Mouse (Mus musculus) intestine, embryonic 15.5 days (tissue): ENCODE results near the gene Padi1. TPM values are rescaled to one million over a fixed set of nuclear protein-coding genes. Genes with fewer than 3 reads are reported as not detected.

Source experiments
- ATAC-seq: fragments of 200-750 bp; cut with Nextera tagmentation; 2 replicates; pipeline ENCODE4 v1.8.0; 2017; ENCODE audit warnings: moderate TSS enrichment, moderate library complexity
- H3K27ac ChIP-seq: fragments of 300-500 bp; sonication (generic); 2 replicates; pipeline ENCODE4 v1.5.1; 2015; ENCODE audit warnings: mild to moderate bottlenecking, inconsistent platforms
- H3K27me3 ChIP-seq: fragments of 300-500 bp; sonication (generic); replicated peaks from 2 replicates; pipeline ENCODE4 v1.6.1; 2015; ENCODE audit warnings: inconsistent platforms
- H3K36me3 ChIP-seq: fragments of 300-500 bp; sonication (generic); 2 replicates; pipeline ENCODE4 v1.6.1; 2015; ENCODE audit warnings: inconsistent platforms
- H3K4me1 ChIP-seq: fragments of 300-500 bp; sonication (generic); replicated peaks from 2 replicates; pipeline ENCODE4 v1.6.1; 2015; ENCODE audit warnings: inconsistent platforms
- H3K4me2 ChIP-seq: fragments of 300-500 bp; sonication (generic); replicated peaks from 2 replicates; pipeline ENCODE4 v1.6.1; 2015; ENCODE audit warnings: mild to moderate bottlenecking, inconsistent platforms
- H3K4me3 ChIP-seq: fragments of 300-500 bp; sonication (generic); replicated peaks from 2 replicates; pipeline ENCODE4 v1.5.1; 2015; ENCODE audit warnings: inconsistent platforms
- H3K9ac ChIP-seq: fragments of 300-500 bp; sonication (generic); 2 replicates; pipeline ENCODE4 v1.6.1; 2015; ENCODE audit warnings: inconsistent platforms
- H3K9me3 ChIP-seq: fragments of 300-500 bp; sonication (generic); 2 replicates; pipeline ENCODE4 v1.6.1; 2016; ENCODE audit warnings: inconsistent platforms
- WGBS: fragments of 180-500 bp; shearing (Covaris S2); methylation state at CpG from one replicate; pipeline ENCODE4 v1.1.7; 2015; 5-methylcytosine and 5-hydroxymethylcytosine counted together
- polyA plus RNA-seq: library from polyadenylated mRNA; unstranded; fragments of >200 nt; fragmentation: Nextera tagmentation; extraction: Ambion mirVana; gene quantifications from 2 replicates; pipeline ENCODE4 v1.2.1, GENCODE M21; 2015

Gene Padi1
- polyA plus RNA-seq, 1 experiment from 2014 or later: 0.19 TPM

DNA sequence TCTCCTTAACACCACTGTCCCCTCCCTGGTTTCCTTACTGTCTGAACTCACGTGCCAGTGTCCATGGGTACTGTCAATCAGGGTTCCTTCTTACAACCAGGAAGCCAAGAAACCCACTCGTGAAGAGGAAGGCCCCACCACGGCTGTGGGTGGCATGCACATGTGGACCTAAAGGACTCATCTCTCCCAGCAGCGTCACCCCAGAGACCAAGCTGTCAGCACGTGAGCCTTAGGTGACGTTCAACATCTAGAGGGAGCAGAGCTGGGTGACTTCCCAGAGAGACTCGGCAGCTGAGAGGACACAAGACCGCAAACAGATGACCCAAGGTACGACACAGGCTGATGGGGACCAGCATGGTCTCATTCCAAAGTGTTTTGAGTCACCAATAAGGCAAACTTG lies 31.9 kb upstream of the Padi1 start:
- Histone ChIP-seq H3K27me3 (peaks cover 3% of the 10 kb centered on the region; the same call in 1 of the 2 replicates), H3K36me3 (no peaks in the 10 kb centered on the region), H3K4me2 (no peak overlapping the region), H3K27ac (no peak overlapping the region), H3K9me3 (no peaks in the 10 kb centered on the region), H3K4me3 (no peak overlapping the region), H3K9ac (no peak overlapping the region), H3K4me1 (0 out of 2 replicates have a peak, but pooled peaks cover 4% of the 10 kb centered on the region)
- no peak for ATAC-seq
- WGBS: 74% methylated on average over 9 of the region's 9 CpGs

GRCm38 (mm10) chr4:140876681-140877080 lies 31.1 kb upstream of the Padi1 start:
- no peaks in the 10 kb centered on the region for H3K36me3 ChIP-seq
- H3K27ac ChIP-seq: no peak overlapping the region
- 48% methylated on average over 6 of the region's 6 CpGs for WGBS
- no peak overlapping the region for H3K4me2 ChIP-seq
- H3K27me3 ChIP-seq: peaks cover 3% of the 10 kb centered on the region; the same call in 1 of the 2 replicates
- H3K4me1 ChIP-seq: peaks cover 11% of the 10 kb centered on the region
- no peaks in the 10 kb centered on the region for H3K9me3 ChIP-seq
- no peak overlapping the region for H3K9ac ChIP-seq
- no peak overlapping the region for H3K4me3 ChIP-seq
- ATAC-seq: no peak

DNA sequence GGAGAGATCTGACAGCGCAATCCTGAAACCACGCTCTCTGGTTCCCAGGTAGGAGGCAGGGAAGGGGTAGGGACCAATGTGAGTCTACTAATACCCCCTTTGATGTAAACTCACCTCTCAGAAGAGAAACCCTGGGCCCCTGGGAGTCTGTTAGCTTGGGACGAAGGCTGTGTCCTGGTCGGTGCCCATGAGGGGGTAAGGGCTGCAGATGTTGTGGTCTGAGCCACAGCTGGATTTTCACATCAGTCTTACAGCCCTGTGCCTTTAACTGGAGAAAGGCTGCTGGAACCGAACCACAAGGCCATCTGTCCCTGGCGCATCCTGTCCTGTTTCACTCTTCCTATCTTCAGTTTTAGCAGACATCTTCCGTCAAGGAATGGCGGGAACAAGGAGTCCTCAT lies 30.6 kb upstream of the Padi1 start:
- Histone ChIP-seq H3K4me2 (no peak overlapping the region), H3K27ac (no peak overlapping the region), H3K9ac (no peak overlapping the region), H3K9me3 (no peaks in the 10 kb centered on the region), H3K4me3 (no peak overlapping the region), H3K27me3 (peaks cover 3% of the 10 kb centered on the region; the same call in 1 of the 2 replicates), H3K36me3 (no peaks in the 10 kb centered on the region), H3K4me1 (peaks cover 12% of the 10 kb centered on the region)
- WGBS: 86% methylated on average over 8 of the region's 8 CpGs
- ATAC-seq: no peak

GRCm38 (mm10) chr4:140873011-140873410 lies 27.4 kb upstream of the Padi1 start:
- no peak overlapping the region for H3K27ac ChIP-seq
- H3K9ac ChIP-seq: no peak overlapping the region
- H3K36me3 ChIP-seq: no peaks in the 10 kb centered on the region
- H3K4me3 ChIP-seq: no peak overlapping the region
- no peak; the same call in 1 of the 2 replicates for ATAC-seq
- WGBS: 42% methylated on average over 11 of the region's 11 CpGs
- peaks cover 3% of the 10 kb centered on the region; the same call in 1 of the 2 replicates for H3K27me3 ChIP-seq
- H3K4me1 ChIP-seq: peaks cover 12% of the 10 kb centered on the region
- H3K4me2 ChIP-seq: no peak overlapping the region
- no peaks in the 10 kb centered on the region for H3K9me3 ChIP-seq

DNA sequence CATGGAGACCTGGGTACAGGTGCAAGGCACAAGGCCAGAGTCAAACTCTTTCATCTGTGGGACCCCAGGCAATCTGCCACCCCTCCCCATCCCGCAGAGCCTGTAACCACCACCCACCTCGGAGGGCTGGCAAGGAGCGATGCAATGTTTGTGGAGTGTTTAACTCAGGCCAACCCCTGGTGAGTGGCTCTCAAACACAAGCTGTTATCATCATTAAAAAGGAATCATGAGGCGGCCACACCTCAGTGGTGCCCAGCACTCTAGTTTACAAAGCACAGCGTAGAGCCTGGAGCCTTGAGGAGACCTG lies 27.1 kb upstream of the Padi1 start:
- 62% methylated on average over 5 of the region's 5 CpGs for WGBS
- Histone ChIP-seq H3K4me2 (no peak overlapping the region), H3K27me3 (peaks cover 3% of the 10 kb centered on the region; the same call in 1 of the 2 replicates), H3K4me3 (no peak overlapping the region), H3K4me1 (peaks cover 12% of the 10 kb centered on the region), H3K36me3 (no peaks in the 10 kb centered on the region), H3K9me3 (no peaks in the 10 kb centered on the region), H3K27ac (no peak overlapping the region), H3K9ac (no peak overlapping the region)
- no peak for ATAC-seq

GRCm38 (mm10) chr4:140871851-140872685 lies 26.5 kb upstream of the Padi1 start:
- no peak overlapping the region for H3K9ac ChIP-seq
- no peaks in the 10 kb centered on the region for H3K9me3 ChIP-seq
- WGBS: 84% methylated on average over 8 of the region's 8 CpGs
- no peak overlapping the region for H3K4me2 ChIP-seq
- no peaks in the 10 kb centered on the region for H3K36me3 ChIP-seq
- no peak overlapping the region for H3K27ac ChIP-seq
- peak; percentile 80 for ATAC-seq
- H3K4me1 ChIP-seq: peaks cover 12% of the 10 kb centered on the region
- no peak overlapping the region for H3K4me3 ChIP-seq
- peaks cover 3% of the 10 kb centered on the region; the same call in 1 of the 2 replicates for H3K27me3 ChIP-seq

- Histone ChIP-seq H3K27me3 (no peaks in the 10 kb centered on the region), H3K9me3 (no peaks in the 10 kb centered on the region), H3K36me3 (no peaks in the 10 kb centered on the region), H3K4me2 (no peak overlapping the region), H3K4me3 (no peak overlapping the region), H3K27ac (no peak overlapping the region), H3K9ac (no peak overlapping the region), H3K4me1 (peaks cover 12% of the 10 kb centered on the region)
- no peak for ATAC-seq
- WGBS: 81% methylated on average over 3 of the region's 3 CpGs
These were observed 25.8 kb upstream of the Padi1 start for GRCm38 (mm10) chr4:140871376-140871775.

GRCm38 (mm10) chr4:140870876-140871275 lies 25.3 kb upstream of the Padi1 start:
- Histone ChIP-seq H3K9ac (no peak overlapping the region), H3K4me1 (peaks cover 12% of the 10 kb centered on the region), H3K36me3 (no peaks in the 10 kb centered on the region), H3K4me3 (no peak overlapping the region), H3K27ac (no peak overlapping the region), H3K4me2 (no peak overlapping the region), H3K27me3 (no peaks in the 10 kb centered on the region), H3K9me3 (no peaks in the 10 kb centered on the region)
- WGBS: 87% methylated on average over 7 of the region's 7 CpGs
- no peak for ATAC-seq

DNA sequence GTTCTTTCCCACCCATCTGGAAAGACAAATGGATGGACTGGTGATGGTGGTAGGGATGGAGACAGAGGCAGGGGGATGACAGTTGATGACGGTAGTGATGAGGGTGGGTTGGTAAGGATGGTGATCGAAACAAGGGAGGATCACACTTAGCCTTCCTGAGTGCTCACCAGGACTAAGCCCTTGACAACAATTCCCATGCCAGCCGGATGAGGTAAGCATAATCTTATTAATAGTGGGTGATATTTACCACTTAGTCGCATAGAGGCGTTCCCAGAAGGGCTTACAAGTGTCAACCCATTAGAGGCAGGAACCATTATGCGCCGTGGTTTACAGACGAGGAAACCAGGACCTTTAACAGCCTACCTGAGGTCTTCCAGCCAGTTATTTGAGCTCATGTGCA lies 24.4 kb upstream of the Padi1 start:
- H3K36me3 ChIP-seq: no peaks in the 10 kb centered on the region
- H3K27me3 ChIP-seq: no peaks in the 10 kb centered on the region
- no peak for ATAC-seq

DNA sequence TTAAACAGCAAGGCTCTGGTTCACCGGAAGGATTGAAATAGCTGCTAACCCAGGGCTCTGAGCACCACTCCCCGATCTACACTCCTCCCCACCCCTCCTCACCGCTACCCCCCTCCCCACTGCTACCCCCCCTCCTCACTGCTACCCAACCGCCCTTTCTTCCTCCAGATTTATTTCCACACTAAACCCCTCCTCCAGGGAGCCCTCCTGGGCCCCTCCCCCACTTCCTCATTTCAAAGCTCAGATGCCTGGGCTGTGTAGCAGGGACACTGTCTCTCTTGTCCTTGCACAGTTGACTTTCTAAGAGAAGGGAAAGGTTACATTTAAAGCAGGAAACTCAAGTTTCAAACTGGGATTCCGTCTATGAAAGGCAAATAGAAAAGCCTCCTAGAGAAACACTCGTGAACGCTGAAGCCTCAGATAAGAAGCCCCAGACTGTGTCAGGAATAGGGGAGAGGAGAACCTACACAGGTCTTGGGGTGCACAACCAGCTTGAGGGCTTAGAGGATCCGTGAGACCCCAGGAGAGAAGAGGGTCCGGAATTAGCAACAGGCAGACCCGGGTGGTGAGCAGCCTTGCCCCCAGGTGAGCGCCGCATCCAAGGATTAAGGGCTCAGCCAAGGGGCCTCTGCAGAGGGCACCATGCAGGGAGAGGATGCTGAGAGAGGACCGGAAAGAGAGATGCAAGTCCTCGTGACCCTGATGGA lies 23.1 kb upstream of the Padi1 start:
- no peaks in the 10 kb centered on the region for H3K9me3 ChIP-seq
- no peak overlapping the region for H3K9ac ChIP-seq
- ATAC-seq: no peak
- H3K36me3 ChIP-seq: no peaks in the 10 kb centered on the region
- peaks cover 12% of the 10 kb centered on the region for H3K4me1 ChIP-seq
- H3K4me2 ChIP-seq: peak overlapping the region; percentile 22; the same call in 1 of the 2 replicates
- no peak overlapping the region for H3K27ac ChIP-seq
- no peaks in the 10 kb centered on the region for H3K27me3 ChIP-seq
- 3% methylated on average over 14 of the region's 14 CpGs for WGBS
- H3K4me3 ChIP-seq: no peak overlapping the region

More for the DNA sequence above, 24.4 kb upstream of the Padi1 start:
- H3K9ac ChIP-seq: no peak overlapping the region
- H3K27ac ChIP-seq: no peak overlapping the region
- no peak overlapping the region for H3K4me3 ChIP-seq
- 88% methylated on average over 8 of the region's 8 CpGs for WGBS
- no peaks in the 10 kb centered on the region for H3K9me3 ChIP-seq
- no peak overlapping the region for H3K4me2 ChIP-seq
- H3K4me1 ChIP-seq: peaks cover 12% of the 10 kb centered on the region

DNA sequence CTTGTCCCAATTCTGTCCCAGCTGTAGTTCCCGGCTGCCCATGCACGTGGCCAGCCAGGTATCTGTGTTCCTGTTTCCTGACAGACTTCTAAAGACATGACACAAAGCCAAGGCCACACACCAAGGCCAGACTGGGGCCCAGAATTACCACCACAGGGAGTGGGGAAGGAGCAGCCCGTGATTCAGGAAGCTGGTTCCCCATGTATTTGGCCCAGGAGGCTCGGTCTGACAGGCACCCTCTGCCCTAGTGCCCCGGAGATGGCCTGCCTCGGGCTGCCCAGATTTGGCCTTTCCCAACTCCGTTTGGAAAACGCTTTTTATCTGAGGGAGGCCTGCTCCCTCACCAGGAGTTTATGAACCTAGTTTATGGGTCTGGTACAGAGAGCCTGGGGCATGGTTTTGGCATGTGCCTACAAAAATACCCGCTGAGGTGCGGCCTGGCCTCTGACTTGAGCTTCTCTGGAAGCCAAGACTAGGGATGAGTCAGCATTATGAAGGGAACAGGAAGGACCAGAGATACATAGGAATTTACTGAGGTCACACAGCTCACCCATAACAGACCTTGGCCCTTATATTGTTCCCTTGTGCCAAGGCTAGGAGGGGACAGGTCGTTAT lies 16.6 kb upstream of the Padi1 start:
- Histone ChIP-seq H3K4me3 (no peak overlapping the region), H3K27me3 (0 out of 2 replicates have a peak, but pooled peaks cover 3% of the 10 kb centered on the region), H3K27ac (no peak overlapping the region), H3K4me2 (no peak overlapping the region), H3K4me1 (no peaks in the 10 kb centered on the region), H3K9ac (no peak overlapping the region), H3K36me3 (no peaks in the 10 kb centered on the region), H3K9me3 (no peaks in the 10 kb centered on the region)
- 74% methylated on average over 11 of the region's 11 CpGs for WGBS
- no peak for ATAC-seq

- Histone ChIP-seq H3K4me2 (no peak overlapping the region), H3K4me1 (no peaks in the 10 kb centered on the region), H3K27me3 (0 out of 2 replicates have a peak, but pooled peaks cover 3% of the 10 kb centered on the region), H3K9me3 (no peaks in the 10 kb centered on the region), H3K4me3 (no peak overlapping the region), H3K36me3 (no peaks in the 10 kb centered on the region), H3K9ac (no peak overlapping the region), H3K27ac (no peak overlapping the region)
- WGBS: 67% methylated on average over 7 of the region's 7 CpGs
- ATAC-seq: peak; percentile 67
These were observed 15.2 kb upstream of the Padi1 start for GRCm38 (mm10) chr4:140860767-140861147.
